Mouse (Mus musculus): ENCODE measurements around the gene Nppa.
"Not testable (repeated sequence)": the region's sequence is repeated elsewhere in the genome, so short reads cannot be mapped to it uniquely, and the experiment has no call there.

Nppa gene

DNA sequence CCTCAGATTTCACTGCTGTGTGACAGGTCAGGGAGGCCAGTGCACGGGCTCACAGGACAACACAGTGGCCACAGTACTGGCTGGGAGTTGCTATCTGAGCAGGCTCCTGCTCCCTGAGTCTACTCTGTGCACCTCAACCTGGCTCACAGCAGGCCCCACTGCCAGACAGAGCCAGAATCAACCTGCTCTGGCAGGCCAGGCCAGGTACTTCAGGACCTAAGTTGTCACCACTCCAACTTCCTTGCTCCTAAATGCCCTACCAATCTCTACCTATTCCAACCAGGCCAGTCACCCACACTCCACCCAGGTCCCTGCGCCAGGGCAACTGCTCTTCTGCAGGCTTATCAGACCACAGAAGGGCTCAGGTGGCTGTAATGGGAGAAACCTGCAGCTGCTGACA is 9.1 kb downstream of the Nppa start:
- in situ Hi-C loops (cut with MseI, MboI), result loop anchor here in 1 of 2 experiments (5.0 kb wide), 1 partner anchor 52 kb away; no protein-coding TSS in a partner anchor

DNA sequence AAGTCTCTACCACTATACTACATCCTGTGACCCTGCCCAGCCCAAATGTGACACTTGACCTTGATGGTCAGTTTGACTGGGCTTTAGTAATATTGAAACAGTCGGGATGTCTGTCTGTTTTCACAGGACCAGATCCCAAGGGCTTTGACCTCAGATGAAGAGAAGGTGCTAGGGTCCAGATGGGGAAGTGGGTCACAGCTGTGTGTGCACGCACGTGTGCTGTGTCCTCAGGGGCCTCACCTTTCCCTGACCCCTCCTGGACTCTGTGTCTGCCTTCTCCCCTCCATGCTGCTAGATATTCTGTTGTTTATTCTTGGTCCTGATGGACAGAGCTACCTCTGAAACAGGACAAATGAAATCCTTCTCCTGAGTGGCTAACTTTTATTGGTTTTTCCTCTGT is 10.8 kb downstream of the Nppa start:
- in situ Hi-C loops (cut with MseI, MboI), result no loop called here

DNA sequence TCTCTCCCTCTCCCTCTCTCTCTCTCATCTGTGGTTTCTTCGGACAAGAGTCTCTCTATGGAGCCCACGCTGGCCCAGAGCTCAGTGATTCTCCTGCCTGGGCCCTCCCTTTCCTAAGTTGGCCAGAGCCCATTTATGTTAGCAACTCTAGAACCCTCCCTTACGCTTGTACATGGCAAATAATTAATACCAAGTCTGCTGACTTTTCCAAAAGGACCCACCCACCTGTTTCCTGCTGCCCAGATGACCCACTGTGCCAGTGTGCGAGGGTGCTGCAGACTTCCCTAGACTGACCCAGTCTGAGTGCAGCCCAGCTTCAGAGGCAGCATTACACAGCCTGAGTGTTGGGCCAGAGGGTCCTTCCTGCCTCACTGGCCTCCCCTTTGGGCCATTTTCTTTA is 11.7 kb downstream of the Nppa start:
- in situ Hi-C loops (cut with MseI, MboI), result no loop called here

DNA sequence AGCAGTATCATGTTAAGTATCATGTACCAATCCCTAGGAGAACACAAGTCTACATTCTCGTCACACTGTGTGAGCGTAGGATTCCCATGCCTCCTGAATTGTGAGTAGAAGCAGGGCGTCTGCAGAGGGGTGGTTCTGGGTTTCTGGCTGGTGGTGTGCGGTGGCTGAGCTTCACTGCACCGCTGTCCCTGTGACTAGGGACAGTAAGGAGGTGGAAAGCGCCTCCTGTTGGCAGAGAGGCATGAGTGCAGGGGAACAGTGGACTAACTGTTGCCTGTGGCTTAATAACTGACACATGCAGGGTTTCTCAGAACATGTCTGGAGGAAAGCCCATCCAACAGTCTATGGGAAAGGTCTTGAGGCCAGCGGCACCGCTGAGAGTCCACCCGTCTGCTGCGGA is 14.9 kb downstream of the Nppa start:
- in situ Hi-C loops (cut with MseI, MboI), result no loop called here

- in situ Hi-C loops (cut with MseI, MboI), result no loop called here
Measured at GRCm38 (mm10) chr4:148016981-148017380, 16.5 kb downstream of the Nppa start.

DNA sequence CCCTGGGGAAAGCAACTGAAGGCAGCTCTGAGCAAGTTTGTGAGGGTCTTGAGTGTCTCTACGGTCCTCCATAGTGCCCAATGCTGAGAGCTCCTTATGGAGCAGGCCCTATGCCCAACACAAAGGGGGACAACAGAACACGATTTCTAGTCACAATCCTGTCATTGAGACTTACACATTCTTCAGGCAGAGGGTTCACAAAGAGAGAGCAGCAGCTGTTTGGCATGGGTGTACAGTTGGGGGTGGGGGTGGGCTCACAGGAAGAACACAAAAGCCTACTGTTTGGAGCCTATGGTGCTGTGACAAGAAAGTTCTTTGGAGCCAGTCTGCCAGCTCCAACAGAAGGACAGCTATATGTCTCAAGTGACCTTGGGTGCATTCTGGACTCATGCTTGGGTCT is 17.9 kb downstream of the Nppa start:
- in situ Hi-C loops (cut with MseI, MboI), result no loop called here

- in situ Hi-C loops (cut with MseI, MboI), result no loop called here
Measured at GRCm38 (mm10) chr4:148024003-148024402, 23.5 kb downstream of the Nppa start.

DNA sequence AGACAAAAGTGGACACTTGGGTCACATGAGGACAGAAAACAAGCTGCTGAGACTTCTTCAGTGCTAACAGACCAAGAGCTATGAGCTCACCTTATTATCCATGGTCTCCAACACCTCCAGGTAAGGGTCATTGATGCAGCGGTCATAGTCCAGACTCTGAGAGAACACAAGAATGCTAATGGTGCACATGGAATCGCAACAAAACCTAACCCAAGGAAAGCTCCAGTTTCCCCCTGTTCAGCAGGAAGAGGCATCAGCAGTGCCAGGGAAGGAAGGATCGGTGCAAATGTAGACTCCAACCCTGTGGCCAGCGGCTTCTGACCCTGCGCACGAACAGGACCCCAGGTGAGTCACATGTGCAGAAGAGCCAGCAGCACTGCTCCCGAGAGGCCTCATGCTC is 28.8 kb downstream of the Nppa start:
- in situ Hi-C loops (cut with MseI, MboI), result no loop called here

GRCm38 (mm10) chr4:148030506-148030905 is 30.0 kb downstream of the Nppa start:
- in situ Hi-C loops (cut with MseI, MboI), result no loop called here

GRCm38 (mm10) chr4:148033858-148034410 is 33.4 kb downstream of the Nppa start:
- in situ Hi-C loops (cut with MseI, MboI), result no loop called here

DNA sequence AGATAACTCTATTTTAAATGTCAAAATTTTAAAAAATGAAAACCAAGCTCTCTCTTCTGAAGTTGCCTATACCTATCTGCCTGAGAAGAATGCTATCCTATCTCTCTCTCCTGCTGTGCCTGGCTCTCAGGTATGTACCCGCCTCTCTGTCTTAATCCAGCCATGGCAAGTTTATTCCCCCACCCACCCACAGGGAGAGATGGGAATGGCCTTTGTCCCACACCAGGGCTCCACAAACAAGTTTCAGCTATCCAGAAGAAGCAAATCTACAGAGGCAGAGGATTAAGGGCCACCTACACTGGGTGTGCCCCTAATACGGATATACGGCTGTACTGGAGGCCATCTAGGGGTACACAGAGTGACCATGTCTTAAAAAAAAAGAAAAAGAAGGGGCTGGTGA is 34.9 kb downstream of the Nppa start:
- in situ Hi-C loops (cut with MseI, MboI), result no loop called here

DNA sequence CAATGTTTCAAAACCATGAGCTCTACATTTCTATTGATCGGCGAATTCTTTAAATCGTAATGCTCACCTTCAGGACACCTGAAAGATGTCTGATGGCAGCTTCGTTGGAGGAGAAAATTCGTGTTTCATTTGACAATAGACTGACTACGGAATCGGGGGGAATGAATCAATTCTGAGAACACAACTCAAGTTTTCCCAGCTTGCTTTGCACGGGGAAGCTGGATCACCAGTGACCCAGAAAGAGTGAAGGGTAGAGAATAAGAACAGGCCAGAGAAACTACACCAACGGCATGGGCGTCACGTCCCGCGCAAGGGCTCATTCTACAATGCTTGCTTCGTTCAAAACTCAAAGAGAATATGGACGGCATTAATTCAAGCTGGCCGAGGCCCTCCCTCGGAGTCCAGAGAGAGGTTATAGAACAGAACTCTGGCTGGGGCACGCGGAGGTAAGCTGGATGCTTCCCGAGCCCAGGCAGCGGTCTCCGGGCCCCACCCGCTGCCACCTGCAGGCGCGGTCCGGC is 37.6 kb downstream of the Nppa start:
- in situ Hi-C loops (cut with MseI, MboI), result no loop called here

DNA sequence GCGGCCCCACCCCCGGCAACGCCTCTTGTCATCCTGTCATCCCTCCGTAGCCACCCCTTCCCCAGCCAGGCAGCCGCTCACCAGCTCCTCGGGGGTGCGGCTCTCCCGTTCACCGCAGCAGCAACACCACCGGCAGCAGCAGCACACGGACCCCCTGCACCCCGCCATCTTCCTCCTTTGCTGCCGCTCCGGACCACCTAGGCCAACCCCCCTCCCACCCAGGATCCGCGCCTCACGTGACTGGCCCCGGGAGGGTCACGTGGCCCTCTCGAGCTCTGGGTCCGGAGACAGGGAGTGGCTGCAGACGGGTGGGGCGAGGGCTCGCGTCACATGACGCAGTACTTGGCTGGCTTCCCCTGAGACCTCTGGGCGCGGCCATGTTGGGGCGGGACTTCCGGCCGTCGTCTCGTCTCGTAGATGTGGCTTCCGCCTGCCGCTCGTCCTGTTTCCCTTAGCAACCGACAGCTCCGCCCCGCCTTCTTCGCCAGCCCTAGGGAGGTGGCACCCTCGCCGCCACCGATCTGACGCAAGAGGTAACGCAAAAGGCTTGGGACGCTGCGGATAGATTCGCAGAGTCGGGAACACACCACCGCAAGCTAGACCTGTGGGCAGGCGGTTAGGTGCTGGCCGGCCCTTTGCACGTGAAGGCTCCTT is 38.2 kb downstream of the Nppa start, which contains the start of the genes Clcn6 and Mthfr:
Gene Clcn6, minus strand, starts transcription at position 222 of the 654 bp plus-strand sequence.
Gene Mthfr, plus strand, starts transcription at position 478 of the 654 bp plus-strand sequence.
- in situ Hi-C loops (cut with MseI, MboI), result no loop called here

- in situ Hi-C loops (cut with MseI, MboI), result no loop called here
Measured at GRCm38 (mm10) chr4:148039254-148040028, 38.9 kb downstream of the Nppa start.

- in situ Hi-C loops (cut with MseI, MboI), result no loop called here
Measured at GRCm38 (mm10) chr4:148040029-148040830, 39.7 kb downstream of the Nppa start.

- in situ Hi-C loops (cut with MseI, MboI), result no loop called here
Measured at GRCm38 (mm10) chr4:148040933-148041610, 40.5 kb downstream of the Nppa start.

- in situ Hi-C loops (cut with MseI, MboI), result no loop called here
Measured at GRCm38 (mm10) chr4:148041611-148042191, 41.2 kb downstream of the Nppa start.

DNA sequence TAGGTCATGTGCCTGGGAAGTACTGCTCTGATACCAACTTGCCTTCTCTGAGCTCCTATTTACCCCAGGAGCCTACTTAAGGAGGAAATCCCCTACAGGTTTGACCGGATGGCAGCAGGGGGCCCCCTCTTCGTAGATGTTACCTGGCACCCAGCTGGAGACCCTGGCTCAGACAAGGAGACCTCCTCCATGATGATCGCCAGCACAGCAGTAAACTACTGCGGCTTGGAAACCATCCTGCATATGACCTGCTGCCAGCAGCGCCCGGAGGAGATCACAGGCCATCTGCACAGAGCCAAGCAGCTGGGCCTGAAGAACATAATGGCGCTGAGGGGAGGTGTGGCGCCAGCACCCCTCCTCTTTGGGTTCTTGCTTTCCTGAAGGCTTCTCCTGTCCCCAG is 42.8 kb downstream of the Nppa start:
- in situ Hi-C loops (cut with MseI, MboI), result not testable (repeated sequence)

DNA sequence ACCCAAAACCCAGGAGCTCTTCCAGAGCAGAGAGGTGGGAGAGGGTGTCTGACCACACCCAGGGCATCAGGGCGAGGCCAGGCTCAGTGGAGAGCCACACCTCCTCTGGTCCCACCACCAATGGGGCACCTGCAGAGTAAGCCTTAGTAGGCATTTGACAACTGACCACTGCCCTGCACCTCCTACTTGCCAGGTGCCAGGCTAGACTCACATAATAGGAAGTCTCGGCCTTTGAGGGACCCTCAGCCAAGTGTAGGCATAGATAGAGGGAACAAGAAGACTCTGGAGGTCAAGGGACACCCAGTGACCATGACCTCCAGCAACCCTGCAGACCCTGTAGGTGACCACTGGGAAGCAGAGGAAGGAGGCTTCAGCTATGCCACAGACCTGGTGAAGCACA is 43.6 kb downstream of the Nppa start:
- in situ Hi-C loops (cut with MseI, MboI), result no loop called here

- in situ Hi-C loops (cut with MseI, MboI), result no loop called here
Measured at GRCm38 (mm10) chr4:148046450-148047031, 46.0 kb downstream of the Nppa start.
